ENCODE assay signal across 16 mouse cellular contexts in genomic region chr4:8068086-8068485, GRCm38 (mm10).
"Had no signal": no experiment of that assay in that cellular context is flagged by ENCODE, and none has a peak within 500 bp of the region (broad histone marks: within the 10 kb centered on the region; RNA-seq: fewer than 3 reads in every experiment).

No protein-coding gene starts in this region.

- DNase-seq: kidney, adult 11 months; kidney, postnatal 36 days; left cerebral cortex, postnatal 4 days; retina, postnatal 1 day; right cerebral cortex, postnatal 4 days; spleen, adult 18-20 months; thymus, adult 18-20 months; thymus, postnatal 14 days had no signal

- H3K4me3 ChIP-seq: kidney, embryonic 15.5 days; limb, embryonic 13.5 days; megakaryocyte, embryonic 14.5 days; midbrain, embryonic 15.5 days; neural tube, embryonic 13.5 days had no signal

- H3K4me2 ChIP-seq: kidney, embryonic 15.5 days; limb, embryonic 13.5 days; midbrain, embryonic 11.5 days; midbrain, embryonic 15.5 days; neural tube, embryonic 13.5 days had no signal

- H3K27ac ChIP-seq: kidney, embryonic 15.5 days; limb, embryonic 13.5 days; liver, embryonic 14.5 days; macrophage; midbrain, embryonic 15.5 days; neural tube, embryonic 13.5 days had no signal

- ATAC-seq: midbrain, embryonic 15.5 days had no signal

- H3K27me3 ChIP-seq: kidney, embryonic 15.5 days; limb, embryonic 13.5 days; megakaryocyte, embryonic 14.5 days; midbrain, embryonic 15.5 days; neural tube, embryonic 13.5 days had no signal

- H3K9me3 ChIP-seq: kidney, embryonic 15.5 days; limb, embryonic 13.5 days; megakaryocyte, embryonic 14.5 days; midbrain, embryonic 15.5 days; neural tube, embryonic 13.5 days had no signal

- H3K36me3 ChIP-seq: kidney, embryonic 15.5 days; limb, embryonic 13.5 days; midbrain, embryonic 15.5 days; neural tube, embryonic 13.5 days had no signal

- H3K4me1 ChIP-seq: kidney, embryonic 15.5 days; megakaryocyte, embryonic 14.5 days; midbrain, embryonic 15.5 days; neural tube, embryonic 13.5 days had no signal

- H3K9ac ChIP-seq: kidney, embryonic 15.5 days; limb, embryonic 13.5 days; liver, embryonic 14.5 days; midbrain, embryonic 15.5 days; neural tube, embryonic 13.5 days had no signal
